Mouse (Mus musculus): Measurements from ENCODE around the gene Sdhaf1. TPM values are rescaled to one million over a fixed set of nuclear protein-coding genes. Genes with fewer than 3 reads are reported as not detected.

Gene Sdhaf1
- total RNA-seq, 2 experiments from 2014 or later, result 7.3 to 10.2 TPM

GRCm38 (mm10) chr7:30274383-30274782 lies 49.3 kb downstream of the Sdhaf1 start:
- intact Hi-C loops (cut with DNase I), result loop anchor here (5.0 kb wide), 1 partner anchor 37 kb away; the partner anchor contains the start of gene Ovol3
- DNase-seq (ENCODE audit: low spot score in 2 of 2), result no peak

Other genes starting within 250 kb of the Sdhaf1 start
- under 1 TPM in 1 of 2 experiments, not detected in 1; 0.59 TPM for gene Gm26920, start 233.5 kb downstream of the Sdhaf1 start, total RNA-seq (2021)
- 1 to 10 TPM; 5.6 to 6.5 TPM for gene Zfp566, start 233.4 kb downstream of the Sdhaf1 start, total RNA-seq (2021)
- gene Zfp260, start 229.1 kb downstream of the Sdhaf1 start, total RNA-seq (2021), result 10 to 100 TPM; 54.8 to 67.7 TPM
- 10 to 100 TPM; 29.8 to 35.3 TPM for gene Zfp382, start 202.0 kb downstream of the Sdhaf1 start, total RNA-seq (2021)
- 10 to 100 TPM; 45.7 to 47.1 TPM for gene Zfp146, start 154.1 kb downstream of the Sdhaf1 start, total RNA-seq (2021)
- 1 to 10 TPM; 3.4 to 4.9 TPM for gene Cox7a1, start 139.8 kb downstream of the Sdhaf1 start, total RNA-seq (2021)
- gene Capns1, start 125.1 kb downstream of the Sdhaf1 start, total RNA-seq (2021), result 100 to 1,000 TPM; 194 to 196 TPM
- gene Polr2i, start 91.9 kb downstream of the Sdhaf1 start, total RNA-seq (2021), result 10 to 100 TPM; 55.8 to 59.8 TPM
- gene Tbcb, start 91.6 kb downstream of the Sdhaf1 start, total RNA-seq (2021), result 100 to 1,000 TPM; 149 to 153 TPM
- not detected for gene Ovol3, start 88.2 kb downstream of the Sdhaf1 start, total RNA-seq (2021)
- gene Thap8, start 43.8 kb downstream of the Sdhaf1 start, total RNA-seq (2021), result under 1 TPM in 1 of 2 experiments, not detected in 1; 0.26 TPM
- gene Wdr62, start 43.5 kb downstream of the Sdhaf1 start, total RNA-seq (2021), result 1 to 10 TPM; 1.2 to 2.0 TPM
- 100 to 1,000 TPM; 499 to 503 TPM for gene Clip3, start 32.2 kb downstream of the Sdhaf1 start, total RNA-seq (2021)
- gene Alkbh6, start 15.2 kb downstream of the Sdhaf1 start, total RNA-seq (2021), result 10 to 100 TPM; 53.4 to 55.3 TPM
- 1 to 10 TPM; 6.9 to 8.2 TPM for gene Syne4, start 9.1 kb downstream of the Sdhaf1 start, total RNA-seq (2021)
- under 1 TPM; 0.40 to 0.44 TPM for gene E130208F15Rik, start 2.2 kb downstream of the Sdhaf1 start, total RNA-seq (2021)
- gene Lrfn3, start 38.9 kb upstream of the Sdhaf1 start, total RNA-seq (2021), result 10 to 100 TPM; 39.1 to 42.5 TPM
- gene Tyrobp, start 89.9 kb upstream of the Sdhaf1 start, total RNA-seq (2021), result 10 to 100 TPM; 24.9 to 26.1 TPM
- 1 to 10 TPM in 1 of 2 experiments, not detected in 1; 2.6 TPM for gene Hcst, start 96.0 kb upstream of the Sdhaf1 start, total RNA-seq (2021)
- gene Nfkbid, start 97.8 kb upstream of the Sdhaf1 start, total RNA-seq (2021), result 1 to 10 TPM; 2.8 to 4.2 TPM
- gene Aplp1, start 121.6 kb upstream of the Sdhaf1 start, total RNA-seq (2021), result 1,000 to 10,000 TPM; 1,098 to 1,148 TPM
- gene Kirrel2, start 133.8 kb upstream of the Sdhaf1 start, total RNA-seq (2021), result 1 to 10 TPM; 6.1 to 8.0 TPM
- under 1 TPM; 0.35 to 0.53 TPM for gene Nphs1, start 134.4 kb upstream of the Sdhaf1 start, total RNA-seq (2021)
- gene Prodh2, start 169.7 kb upstream of the Sdhaf1 start, total RNA-seq (2021), result not detected
- 100 to 1,000 TPM; 233 to 246 TPM for gene Arhgap33, start 211.2 kb upstream of the Sdhaf1 start, total RNA-seq (2021)
- 10 to 100 TPM in 1 of 2 experiments, 1 to 10 TPM in 1; 5.3 to 10.8 TPM for gene Hspb6, start 228.3 kb upstream of the Sdhaf1 start, total RNA-seq (2021)
- 1 to 10 TPM; 2.7 to 3.8 TPM for gene Proser3, start 228.4 kb upstream of the Sdhaf1 start, total RNA-seq (2021)
- gene Lin37, start 235.9 kb upstream of the Sdhaf1 start, total RNA-seq (2021), result 10 to 100 TPM; 37.5 to 39.0 TPM
- 10 to 100 TPM; 60.2 to 61.4 TPM for gene U2af1l4, start 239.4 kb upstream of the Sdhaf1 start, total RNA-seq (2021)
- gene Gm49396, start 239.4 kb upstream of the Sdhaf1 start, total RNA-seq (2021), result 1 to 10 TPM; 3.8 to 4.6 TPM
- gene Psenen, start 239.7 kb upstream of the Sdhaf1 start, total RNA-seq (2021), result 10 to 100 TPM; 81.0 to 81.3 TPM
- gene Igflr1, start 241.5 kb upstream of the Sdhaf1 start, total RNA-seq (2021), result 1 to 10 TPM; 1.1 to 1.6 TPM